Comparison of ENCODE assay signal across 9 mouse cellular contexts in genomic region chr2:93475040-93475439, GRCm38 (mm10). TPM values are rescaled to one million over a fixed set of nuclear protein-coding genes. Genes with fewer than 3 reads are reported as not detected.
DNase-seq lines count a peak whose midpoint lies in the region; ATAC-seq and TF ChIP-seq lines count a peak whose summit lies in the region.
"Had no signal": no experiment of that assay in that cellular context is flagged by ENCODE, and none has a peak within 500 bp of the region (broad histone marks: within the 10 kb centered on the region; RNA-seq: fewer than 3 reads in every experiment).

No protein-coding gene starts in this region.

- H3K4me1 ChIP-seq in MEL (ENCODE audit: control insufficient read depth in 1 of 2, insufficient read depth in 2 of 2, low read length in 2 of 2) = peaks cover 0 to 5% of the 10 kb centered on the region in 2 experiments; a peak in 1 of 4 replicates
- no peaks in the 10 kb centered on the region for H3K4me1 ChIP-seq in forebrain, embryonic 14.5 days (ENCODE audit: control insufficient read depth, insufficient read depth, low read length)

- intact Hi-C loops in heart, postnatal 25 days (cut with DNase I) = loop anchor here (1.0 to 10.0 kb wide), 2 partner anchors 184 to 340 kb away; no protein-coding TSS in a partner anchor

- WGBS in forebrain, embryonic 14.5 days = 0% methylated on average over 11 of the region's 11 CpGs

- H3K4me2 ChIP-seq in forebrain, embryonic 14.5 days (ENCODE audit: low read length) = no peak overlapping the region
- H3K4me2 ChIP-seq: midbrain, embryonic 12.5 days had no signal

- no peak for TF ChIP-seq EP300 in MEL (IDR thresholded peaks at IDR 0.05; ENCODE audit: low read depth in 1 of 2, low read length in 2 of 2)

- no peak overlapping the region for H3K4me3 ChIP-seq in MEL (ENCODE audit: control insufficient read depth in 1 of 2, insufficient read depth in 1 of 2, low read depth in 2 of 2, low read length in 2 of 2)
- H3K4me3 ChIP-seq in forebrain, embryonic 14.5 days (ENCODE audit: low read depth, low read length) = no peak overlapping the region
- H3K4me3 ChIP-seq: midbrain, embryonic 12.5 days had no signal

- no peaks in the 10 kb centered on the region for H3K9me3 ChIP-seq in MEL (replicated peaks; ENCODE audit: insufficient read depth, low read length)
- H3K9me3 ChIP-seq in forebrain, embryonic 14.5 days (replicated peaks; ENCODE audit: control insufficient read depth, low read length) = no peaks in the 10 kb centered on the region
- H3K9me3 ChIP-seq: midbrain, embryonic 12.5 days had no signal

- no peaks in the 10 kb centered on the region; a peak in 2 of 4 replicates for H3K36me3 ChIP-seq in MEL (ENCODE audit: control insufficient read depth in 1 of 2, insufficient read depth in 2 of 2, low read length in 2 of 2)
- H3K36me3 ChIP-seq in forebrain, embryonic 14.5 days (ENCODE audit: control insufficient read depth, insufficient read depth, low read length) = no peaks in the 10 kb centered on the region
- H3K36me3 ChIP-seq: midbrain, embryonic 12.5 days had no signal

- H3K79me2 ChIP-seq in MEL (ENCODE audit: control insufficient read depth, insufficient read depth, low read length, poor library complexity) = no peaks in the 10 kb centered on the region

- peak; percentile 90 for DNase-seq in MEL (ENCODE audit: low read depth, low spot score)
- peak; percentile 96 for DNase-seq in forebrain, embryonic 14.5 days (ENCODE audit: low spot score)
- DNase-seq in heart, postnatal 25 days (ENCODE audit: low spot score) = peak; percentile 75
- peak; percentile 93 to 96 for DNase-seq in layer of hippocampus, postnatal 14 days (ENCODE audit: low spot score in 2 of 2)
- peak; percentile 88 to 90 for DNase-seq in lung, postnatal 4 days
- DNase-seq in right cerebral cortex, adult 2 months (ENCODE audit: low spot score in 2 of 2) = peak; percentile 94 to 98
- peak; percentile 79 for DNase-seq in urinary bladder, adult 2 months (ENCODE audit: low spot score)

- peaks cover 0 to 2% of the 10 kb centered on the region in 2 experiments; a peak in 1 of 4 replicates for H3K27me3 ChIP-seq in MEL (ENCODE audit: control insufficient read depth in 1 of 2, insufficient read depth in 2 of 2, low read length in 2 of 2)
- H3K27me3 ChIP-seq in forebrain, embryonic 14.5 days (replicated peaks; ENCODE audit: control insufficient read depth, insufficient read depth, low read length) = no peaks in the 10 kb centered on the region

- peak; percentile 91 for TF ChIP-seq RAD21 in MEL (IDR thresholded peaks at IDR 0.05; ENCODE audit: low read depth, low read length)

- H3K27ac ChIP-seq in MEL (ENCODE audit: control insufficient read depth, low read depth, low read length) = no peak overlapping the region
- H3K27ac ChIP-seq in forebrain, embryonic 14.5 days (ENCODE audit: low read depth, low read length) = no peak overlapping the region
- H3K27ac ChIP-seq: midbrain, embryonic 12.5 days had no signal

- no peak for TF ChIP-seq POLR2A in MEL (IDR thresholded peaks at IDR 0.05; ENCODE audit: control insufficient read depth in 1 of 2, insufficient read depth in 1 of 2, low read depth in 1 of 2, low read length in 2 of 2, poor library complexity in 1 of 2)

- no peak overlapping the region for H3K9ac ChIP-seq in MEL (ENCODE audit: control insufficient read depth, low read depth, low read length, poor library complexity, severe bottlenecking)
- H3K9ac ChIP-seq in forebrain, embryonic 14.5 days (ENCODE audit: low read length) = no peak overlapping the region
- H3K9ac ChIP-seq: midbrain, embryonic 12.5 days had no signal

- ATAC-seq in cerebellum, adult (ENCODE audit: insufficient number of reproducible peaks, low FRiP score, low TSS enrichment) = peak; percentile 41
- peak; percentile 59 for ATAC-seq in forebrain, embryonic 14.5 days

- peak; percentile 72 to 98 (median 87) for TF ChIP-seq CTCF in MEL (IDR thresholded peaks at IDR 0.05 in 2 of 3, conservative IDR thresholded peaks at IDR 0.05 in 1 of 3; ENCODE audit: control insufficient read depth in 1 of 3, insufficient read depth in 1 of 3, low read depth in 2 of 3, low read length in 3 of 3, poor library complexity in 1 of 3, severe bottlenecking in 1 of 3)

TF ChIP-seq in MEL, 35 proteins besides CTCF, POLR2A, EP300 and RAD21:
- TF ChIP-seq ELF1 (IDR thresholded peaks at IDR 0.05; ENCODE audit: low read depth, low read length) = no peak
- TF ChIP-seq GATA1 (IDR thresholded peaks at IDR 0.05; ENCODE audit: low read depth, low read length) = 0 out of 2 replicates have a peak, but pooled peaks have one; percentile 6
- 0 out of 2 replicates have a peak, but pooled peaks have one; percentile 8 for TF ChIP-seq BHLHE40 (IDR thresholded peaks at IDR 0.05; ENCODE audit: borderline replicate concordance, low read depth, low read length)
- no peak for TF ChIP-seq NRF1 (IDR thresholded peaks at IDR 0.05; ENCODE audit: insufficient read depth, low read depth, low read length, poor library complexity, severe bottlenecking)
- TF ChIP-seq TBP (IDR thresholded peaks at IDR 0.05; ENCODE audit: low read depth, low read length) = no peak
- no peak for TF ChIP-seq CHD2 (IDR thresholded peaks at IDR 0.05; ENCODE audit: low read length)
- TF ChIP-seq MYB (IDR thresholded peaks at IDR 0.05; ENCODE audit: low read depth, low read length) = no peak
- TF ChIP-seq ZC3H11A (IDR thresholded peaks at IDR 0.05; ENCODE audit: low read depth, low read length) = peak; percentile 75
- no peak for TF ChIP-seq USF1 (IDR thresholded peaks at IDR 0.05; ENCODE audit: low read depth, low read length)
- TF ChIP-seq SMC3 (IDR thresholded peaks at IDR 0.05; ENCODE audit: low read depth, low read length) = peak; percentile 92
- no peak for TF ChIP-seq JUND (IDR thresholded peaks at IDR 0.05; ENCODE audit: low read depth, low read length)
- TF ChIP-seq MXI1 (IDR thresholded peaks at IDR 0.05; ENCODE audit: low read depth, low read length) = no peak
- TF ChIP-seq ETS1 (IDR thresholded peaks at IDR 0.05; ENCODE audit: low read depth, low read length) = no peak
- no peak for TF ChIP-seq POLR2AphosphoS5 (IDR thresholded peaks at IDR 0.05; ENCODE audit: borderline replicate concordance, low read depth, low read length)
- no peak for TF ChIP-seq ZMIZ1 (IDR thresholded peaks at IDR 0.05; ENCODE audit: low read depth, low read length)
- TF ChIP-seq GABPA (IDR thresholded peaks at IDR 0.05; ENCODE audit: low read depth, low read length) = no peak
- TF ChIP-seq MEF2A (IDR thresholded peaks at IDR 0.05; ENCODE audit: extremely low read depth, insufficient replicate concordance, low read depth, low read length, poor library complexity, severe bottlenecking) = no peak
- TF ChIP-seq KAT2A (conservative IDR thresholded peaks at IDR 0.05; ENCODE audit: low read depth, low read length) = no peak
- no peak for TF ChIP-seq E2F4 (IDR thresholded peaks at IDR 0.05; ENCODE audit: borderline replicate concordance, low read depth, low read length)
- no peak for TF ChIP-seq SIN3A (IDR thresholded peaks at IDR 0.05; ENCODE audit: low read length)
- no peak for TF ChIP-seq USF2 (IDR thresholded peaks at IDR 0.05; ENCODE audit: borderline replicate concordance in 1 of 2, insufficient read depth in 1 of 2, low read depth in 1 of 2, low read length in 2 of 2)
- TF ChIP-seq CHD1 (IDR thresholded peaks at IDR 0.05; ENCODE audit: low read depth, low read length) = no peak
- no peak for TF ChIP-seq MAX (IDR thresholded peaks at IDR 0.05; ENCODE audit: low read length)
- no peak for TF ChIP-seq POLR2AphosphoS2 (IDR thresholded peaks at IDR 0.05; ENCODE audit: low read length)
- no peak for TF ChIP-seq TAL1 (IDR thresholded peaks at IDR 0.05; ENCODE audit: low read length)
- TF ChIP-seq UBTF (IDR thresholded peaks at IDR 0.05; ENCODE audit: borderline replicate concordance, insufficient read depth, low read depth, low read length) = no peak
- TF ChIP-seq MYC (IDR thresholded peaks at IDR 0.05; ENCODE audit: low read depth, low read length) = 0 out of 2 replicates have a peak, but pooled peaks have one; percentile 21
- TF ChIP-seq HCFC1 (IDR thresholded peaks at IDR 0.05; ENCODE audit: low read depth, low read length) = no peak
- no peak for TF ChIP-seq MAZ (IDR thresholded peaks at IDR 0.05; ENCODE audit: low read depth, low read length)
- TF ChIP-seq TCF12 (IDR thresholded peaks at IDR 0.05; ENCODE audit: low read depth, low read length) = no peak
- no peak for TF ChIP-seq NELFE (IDR thresholded peaks at IDR 0.05; ENCODE audit: low read depth, low read length)
- TF ChIP-seq ZKSCAN1 (IDR thresholded peaks at IDR 0.05; ENCODE audit: low read depth, low read length) = no peak
TF ChIP-seq in MEL: peak in this region for 5.

RNA-seq across cellular contexts. Expression of gene Cd82, which starts 12.1 kb away (rescaled TPM):
- total RNA-seq in MEL (2012; rRNA removed) = 24.4 and 37.6 TPM in 2 replicates
- polyA plus RNA-seq in MEL (2012; ENCODE audit: insufficient read depth in 1 of 2, insufficient read length in 2 of 2, low read depth in 1 of 2, low replicate concordance in 2 of 2, missing spikeins in 1 of 2) = 10 to 100 TPM in 1 of 2 experiments, not detected in 1; 59.7 TPM
- 16.8 and 18.6 TPM in 2 replicates for polyA plus RNA-seq in forebrain, embryonic 14.5 days (2014; fragmentation: Nextera tagmentation; extraction: Ambion mirVana)
- total RNA-seq in heart, postnatal 25 days (2021) = 10 to 100 TPM; 11.9 to 12.6 TPM
- total RNA-seq in layer of hippocampus, postnatal 14 days (2021) = 10 to 100 TPM; 11.2 to 15.2 TPM
- polyA plus RNA-seq in urinary bladder, adult 2 months (2012; rRNA removed) = 95.1 and 96.4 TPM in 2 replicates
